Mouse (Mus musculus): ENCODE measurements around the gene Rsad1.

DNA sequence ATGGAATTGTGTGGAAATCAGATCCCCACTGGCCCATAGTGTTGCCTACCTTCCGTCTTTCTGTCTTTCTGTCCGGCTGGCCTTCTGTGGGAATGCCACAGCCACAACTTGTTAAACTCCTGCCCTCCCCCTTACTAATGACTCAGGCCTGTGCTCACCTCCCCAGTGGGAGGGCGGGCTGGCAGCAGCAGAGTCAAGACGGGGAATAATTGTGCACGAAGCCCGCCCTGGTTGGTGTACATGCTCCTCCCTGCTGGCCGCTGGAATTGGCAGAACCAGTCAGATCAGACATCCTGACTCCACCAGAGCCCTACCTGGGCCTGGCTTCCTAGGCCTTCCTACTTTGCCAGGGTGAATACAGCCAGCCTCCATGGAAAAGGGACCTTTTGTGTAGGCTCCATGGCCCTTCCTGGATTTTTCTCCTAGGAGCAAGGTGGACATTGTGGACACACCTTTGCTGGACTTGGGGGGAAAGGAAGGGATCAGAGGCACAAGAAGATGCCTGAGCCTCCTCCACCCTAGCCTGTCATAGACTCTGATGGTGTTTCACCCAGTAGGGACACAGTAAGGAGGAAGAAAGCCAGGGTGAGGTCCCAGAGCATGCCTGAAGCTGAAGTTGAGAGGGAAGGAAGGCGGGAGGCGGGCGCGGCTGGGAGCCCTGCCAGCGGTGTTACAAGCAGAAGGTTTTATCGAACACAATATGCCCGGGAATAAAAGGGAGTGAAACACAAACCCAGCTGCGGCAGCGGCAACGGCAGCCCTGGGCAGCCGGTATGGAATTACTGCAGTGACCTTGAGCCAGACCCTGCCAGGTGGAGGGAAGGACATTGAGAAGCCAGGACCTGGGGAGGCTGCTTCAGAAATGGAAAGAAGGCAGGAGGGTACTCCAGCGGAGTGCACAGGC, 50.7 kb downstream of the Rsad1 start:
- TF ChIP-seq CTCF (IDR thresholded peaks at IDR 0.05; ENCODE audit: extremely low read depth, insufficient read depth, insufficient read length, insufficient replicate concordance) (no peak), POLR2A (IDR thresholded peaks at IDR 0.05; ENCODE audit: low read depth, low read length) (no peak)

Measured in spleen, adult 2 months (tissue).